Mouse (Mus musculus): ENCODE measurements at regions not wholly inside any gene's neighbourhood (a gene's known extent, or its start where the extent isn't known, plus 50 kb on each side); places are given as distances from the start of the nearest gene placed in this dataset.

GRCm38 (mm10) chr3:130883319-130883718, 153.1 kb upstream of the Rpl34 start:
- no peak for DNase-seq

DNA sequence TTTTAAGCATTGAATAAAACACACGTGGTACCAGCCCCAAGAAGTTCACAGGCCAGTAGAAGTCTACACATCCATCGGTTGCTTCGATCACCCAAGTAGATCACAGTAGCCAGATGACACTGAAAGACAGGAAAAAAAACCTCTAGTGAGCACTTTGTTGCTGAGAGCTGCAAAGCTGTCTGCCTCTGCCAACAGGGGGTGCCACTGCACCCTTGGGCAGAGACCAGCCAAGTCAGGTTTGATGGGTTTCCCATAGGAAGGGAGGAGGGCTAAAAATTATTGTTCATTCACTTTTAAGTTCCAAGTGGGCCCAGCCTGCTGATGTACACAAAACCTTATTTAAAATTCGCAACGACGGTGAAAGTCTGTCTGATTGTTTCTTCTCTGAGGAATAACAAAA, 150.3 kb upstream of the Rpl34 start:
- DNase-seq: no peak

GRCm38 (mm10) chr3:130879463-130879862, 149.3 kb upstream of the Rpl34 start:
- DNase-seq: no peak

GRCm38 (mm10) chr3:130878834-130879233, 148.6 kb upstream of the Rpl34 start:
- no peak for DNase-seq

DNA sequence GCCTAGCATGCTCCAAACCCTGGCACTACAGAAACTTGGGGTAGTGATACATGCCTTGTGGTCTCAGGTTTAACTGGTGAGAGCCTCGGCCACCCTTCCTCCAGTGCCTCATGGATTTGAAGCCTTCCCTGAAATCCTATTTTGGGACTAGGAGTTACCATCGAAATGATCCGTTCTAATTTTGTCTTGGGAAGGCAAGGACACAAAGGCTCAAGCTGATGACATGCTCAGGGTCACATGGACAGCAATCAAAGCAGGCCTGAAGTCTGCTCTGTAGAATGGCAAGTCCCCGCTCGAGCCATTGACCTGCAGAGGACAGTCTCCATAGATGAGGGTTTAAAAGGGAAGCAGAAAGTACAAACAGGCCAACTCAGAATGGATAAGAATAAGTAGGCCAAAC, 147.8 kb upstream of the Rpl34 start:
- no peak for DNase-seq

GRCm38 (mm10) chr3:130873745-130874144, 143.5 kb upstream of the Rpl34 start:
- no peak for DNase-seq

DNA sequence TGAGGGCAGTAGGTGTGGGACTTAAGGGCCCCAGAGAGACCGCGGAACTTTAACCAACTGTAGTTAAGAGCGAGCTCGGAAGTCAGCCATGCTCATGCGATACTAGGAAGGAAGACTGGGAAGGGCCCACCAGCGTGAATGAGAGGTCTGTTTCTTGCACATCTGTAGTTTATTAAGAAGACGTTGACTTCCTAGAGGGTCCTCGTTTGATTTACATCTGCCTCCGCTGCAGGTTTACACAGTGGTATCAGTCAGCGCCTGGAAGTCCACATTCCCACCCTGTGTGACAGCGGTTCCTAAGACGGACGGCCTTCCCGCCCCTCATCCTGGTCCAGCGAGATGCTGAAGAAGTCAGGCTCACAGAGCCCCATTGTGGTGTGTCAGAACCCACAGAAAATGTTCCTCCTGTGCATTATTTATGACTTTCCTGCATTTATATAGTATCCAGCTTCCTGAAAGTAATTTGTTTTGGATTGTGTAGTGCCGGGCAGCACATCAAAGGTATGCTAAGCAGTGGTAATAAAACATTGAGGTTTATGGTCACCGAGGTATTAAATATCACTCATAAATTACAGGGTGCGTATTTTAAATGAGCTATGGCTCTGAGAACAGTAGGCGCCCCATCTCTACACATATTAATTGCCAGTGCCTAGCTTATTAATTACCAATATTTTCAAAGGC, 136.9 kb upstream of the Rpl34 start:
- DNase-seq: no peak

GRCm38 (mm10) chr3:130864783-130865182, 134.6 kb upstream of the Rpl34 start:
- no peak for DNase-seq

GRCm38 (mm10) chr3:130863376-130863775, 133.2 kb upstream of the Rpl34 start:
- no peak for DNase-seq

DNA sequence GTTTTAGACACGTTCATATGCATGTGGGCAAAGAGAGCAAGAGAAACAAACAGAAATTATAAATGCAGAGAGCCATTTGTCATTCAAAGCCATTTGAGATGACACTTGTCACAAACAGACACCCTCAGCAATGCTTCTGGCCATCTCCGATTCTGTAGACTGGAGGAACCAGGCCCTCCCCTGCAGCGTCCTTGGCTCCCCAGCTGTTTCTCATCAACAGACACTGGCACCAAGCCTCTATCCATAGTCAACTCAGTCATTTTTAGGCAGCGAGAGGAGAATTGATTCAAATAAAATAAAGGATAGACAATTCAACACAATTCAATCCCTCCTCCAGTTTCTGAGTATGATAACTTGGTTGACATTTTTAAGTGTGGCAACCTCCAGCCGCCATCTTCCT, 130.1 kb upstream of the Rpl34 start:
- DNase-seq: no peak

DNA sequence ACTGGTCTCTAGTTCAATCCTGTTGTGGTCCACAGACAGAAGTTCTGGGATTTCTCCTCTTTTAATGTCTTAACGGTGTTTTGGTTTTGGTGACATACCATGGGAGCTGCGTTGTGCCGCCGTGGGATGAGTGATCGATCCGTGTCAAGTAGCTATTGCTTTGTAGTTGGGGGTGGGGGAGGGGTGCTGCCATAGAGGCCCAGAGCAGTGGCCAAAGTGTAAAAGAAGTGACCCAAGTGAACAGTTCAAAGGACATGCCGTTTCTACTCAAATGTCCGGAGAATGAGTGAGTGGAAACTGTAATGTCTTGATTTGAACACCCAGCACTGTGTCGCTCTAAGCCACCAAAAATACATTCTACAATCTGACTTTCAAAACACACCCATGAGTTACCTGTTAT, 123.7 kb upstream of the Rpl34 start:
- no peak for DNase-seq

DNA sequence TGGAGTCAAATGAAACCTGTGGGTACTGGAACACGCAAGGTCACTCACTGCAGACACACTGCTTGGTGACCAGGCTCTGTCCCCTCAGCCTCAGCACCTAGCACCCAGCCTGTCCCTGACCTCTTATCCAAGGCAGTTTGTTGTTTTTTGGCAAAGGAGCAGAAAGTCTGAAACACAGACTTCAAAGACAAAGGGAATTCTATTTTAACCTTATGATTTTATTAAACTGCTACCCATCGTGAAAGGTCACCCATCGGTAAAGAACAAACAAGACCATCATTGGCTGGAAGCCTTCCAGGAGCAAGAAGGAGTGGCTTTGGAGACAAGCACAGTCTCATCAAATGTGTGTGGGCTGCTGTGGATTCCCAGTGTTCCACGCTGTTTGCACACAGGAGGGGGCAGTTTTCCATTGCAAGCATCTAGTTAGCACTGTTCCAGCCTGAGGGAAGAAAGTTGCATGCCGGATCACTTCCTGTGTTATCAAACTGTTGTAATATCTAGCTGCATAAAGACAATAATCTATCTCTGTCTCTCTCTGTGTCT, 120.6 kb upstream of the Rpl34 start:
- DNase-seq: no peak

DNA sequence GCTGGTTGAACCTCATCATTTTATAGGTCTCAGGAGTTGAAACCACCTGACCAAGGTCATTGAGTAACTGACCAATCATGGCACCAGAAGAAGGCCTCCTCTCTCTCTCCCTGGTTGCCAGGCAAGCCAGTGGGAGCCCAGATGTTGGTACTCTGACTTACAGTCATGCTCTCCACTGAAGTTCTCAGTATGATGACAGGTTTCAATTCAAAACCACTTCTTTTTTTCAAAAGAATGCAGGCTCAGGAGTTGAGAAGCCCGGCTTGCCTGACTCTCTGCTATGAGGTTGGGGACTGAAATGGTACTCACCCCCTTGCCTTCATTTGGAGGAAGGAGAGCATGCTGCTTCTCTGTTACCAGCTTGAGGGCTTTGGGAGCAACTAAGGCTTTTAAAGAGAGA, 111.6 kb upstream of the Rpl34 start:
- no peak for DNase-seq

DNA sequence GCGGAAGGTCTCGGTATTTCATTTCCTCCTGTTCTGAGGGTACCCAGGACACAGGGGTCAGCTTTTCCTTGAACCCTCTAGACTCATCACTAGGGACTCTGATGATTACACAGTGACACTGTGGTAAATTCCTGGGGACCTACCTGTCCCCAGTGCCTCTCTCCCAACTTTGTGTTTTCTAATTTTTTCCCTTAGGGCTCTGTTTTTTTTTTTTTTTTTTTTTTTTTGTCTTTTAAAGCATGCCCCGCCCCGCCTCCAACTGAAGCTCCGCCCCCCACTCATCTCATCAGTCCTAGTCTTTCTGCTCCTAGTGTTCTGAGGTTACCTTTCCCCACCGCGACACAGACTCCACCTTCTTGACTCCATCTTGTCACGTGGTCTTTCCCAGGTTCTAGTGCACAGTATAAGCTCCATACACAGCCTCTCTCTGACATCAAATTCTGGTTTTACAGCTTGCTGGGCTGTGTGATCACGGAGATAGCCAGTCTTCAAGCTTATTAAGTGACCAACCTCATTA, 109.8 kb upstream of the Rpl34 start:
- no peak for DNase-seq

DNA sequence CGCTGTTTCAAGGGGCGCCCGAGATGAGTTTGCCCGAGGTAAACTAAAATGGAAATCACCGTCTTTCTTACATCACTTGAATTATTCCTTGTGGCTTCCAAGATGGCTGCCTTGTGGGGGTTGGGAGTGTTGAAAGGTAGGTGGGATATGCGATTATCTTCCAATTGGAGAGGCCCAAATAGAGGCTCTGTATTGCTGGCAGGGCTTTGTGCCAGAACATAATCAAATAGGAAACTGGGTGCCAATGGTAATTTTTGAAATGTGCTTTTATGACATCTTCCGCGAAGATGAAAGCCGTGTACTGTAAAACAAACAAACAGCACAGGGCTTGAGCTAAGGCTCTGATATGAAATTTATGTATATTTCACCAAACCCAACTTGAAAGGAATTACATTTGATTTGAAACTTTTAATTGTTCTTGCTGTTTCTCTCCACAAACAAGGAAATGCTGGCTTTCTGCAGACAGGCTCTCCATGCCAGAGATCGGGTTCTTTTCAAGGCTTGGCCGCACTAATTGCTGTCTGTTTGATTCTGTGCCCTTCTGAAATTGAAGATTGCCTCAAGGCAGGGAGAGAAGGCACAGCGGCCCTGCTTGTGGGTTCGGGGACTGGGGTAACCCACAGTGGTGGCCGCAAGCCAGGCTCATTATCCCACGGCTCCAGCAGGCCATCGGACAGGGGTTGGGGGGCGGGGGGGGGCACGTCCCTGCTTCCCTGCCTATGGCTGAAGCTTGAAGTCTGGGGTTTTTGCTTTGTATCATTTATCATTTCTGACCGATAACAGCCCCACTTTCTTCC, 108.6 kb upstream of the Rpl34 start:
- no peak for DNase-seq

GRCm38 (mm10) chr3:130833722-130834121, 103.5 kb upstream of the Rpl34 start:
- DNase-seq: no peak

DNA sequence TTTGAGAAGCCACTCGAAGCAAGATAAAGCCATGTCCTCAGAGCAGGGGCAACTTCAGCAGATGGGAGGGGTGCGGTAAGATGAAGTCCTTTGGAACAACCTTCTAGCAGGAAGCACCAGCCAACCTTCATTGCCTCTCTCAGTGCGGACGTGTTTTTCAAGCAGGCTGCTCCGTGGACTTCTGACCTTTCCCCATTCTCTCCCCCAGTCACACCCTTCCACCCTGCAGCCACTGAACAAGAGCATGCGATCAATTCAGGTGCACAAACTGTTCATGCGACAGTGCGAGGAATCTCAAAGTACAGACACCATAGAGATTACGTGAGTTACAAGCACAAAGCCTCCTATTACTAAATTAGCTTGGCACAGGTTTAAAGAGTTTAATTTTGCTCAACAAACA, 102.9 kb upstream of the Rpl34 start:
- no peak for DNase-seq

GRCm38 (mm10) chr3:130831788-130832187, 101.6 kb upstream of the Rpl34 start:
- no peak for DNase-seq

- no peak for DNase-seq
These were observed 98.1 kb upstream of the Rpl34 start for GRCm38 (mm10) chr3:130828346-130828745.

GRCm38 (mm10) chr3:130827934-130828333, 97.7 kb upstream of the Rpl34 start:
- DNase-seq: no peak

DNA sequence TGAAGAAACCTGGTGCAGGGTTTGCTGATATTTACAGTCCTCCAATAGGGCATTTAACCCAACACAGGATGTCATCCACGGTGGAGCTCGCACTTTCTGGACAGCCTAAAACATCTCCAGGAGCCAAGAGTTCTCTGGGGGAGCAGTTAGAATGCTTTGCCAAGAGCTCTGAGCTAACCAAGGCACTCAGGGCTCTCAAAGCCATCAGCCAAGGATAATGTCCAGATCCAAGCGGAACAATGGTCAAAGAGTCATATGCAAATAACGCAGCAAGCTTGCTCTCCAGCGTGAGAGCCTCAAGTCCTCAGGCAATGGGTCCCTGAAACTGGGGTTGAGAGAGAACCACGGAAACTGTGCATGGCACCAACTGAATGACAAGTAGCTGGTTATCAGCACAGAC, 96.8 kb upstream of the Rpl34 start:
- no peak for DNase-seq

- no peak for DNase-seq
These were observed 89.6 kb upstream of the Rpl34 start for GRCm38 (mm10) chr3:130819837-130820098.

DNA sequence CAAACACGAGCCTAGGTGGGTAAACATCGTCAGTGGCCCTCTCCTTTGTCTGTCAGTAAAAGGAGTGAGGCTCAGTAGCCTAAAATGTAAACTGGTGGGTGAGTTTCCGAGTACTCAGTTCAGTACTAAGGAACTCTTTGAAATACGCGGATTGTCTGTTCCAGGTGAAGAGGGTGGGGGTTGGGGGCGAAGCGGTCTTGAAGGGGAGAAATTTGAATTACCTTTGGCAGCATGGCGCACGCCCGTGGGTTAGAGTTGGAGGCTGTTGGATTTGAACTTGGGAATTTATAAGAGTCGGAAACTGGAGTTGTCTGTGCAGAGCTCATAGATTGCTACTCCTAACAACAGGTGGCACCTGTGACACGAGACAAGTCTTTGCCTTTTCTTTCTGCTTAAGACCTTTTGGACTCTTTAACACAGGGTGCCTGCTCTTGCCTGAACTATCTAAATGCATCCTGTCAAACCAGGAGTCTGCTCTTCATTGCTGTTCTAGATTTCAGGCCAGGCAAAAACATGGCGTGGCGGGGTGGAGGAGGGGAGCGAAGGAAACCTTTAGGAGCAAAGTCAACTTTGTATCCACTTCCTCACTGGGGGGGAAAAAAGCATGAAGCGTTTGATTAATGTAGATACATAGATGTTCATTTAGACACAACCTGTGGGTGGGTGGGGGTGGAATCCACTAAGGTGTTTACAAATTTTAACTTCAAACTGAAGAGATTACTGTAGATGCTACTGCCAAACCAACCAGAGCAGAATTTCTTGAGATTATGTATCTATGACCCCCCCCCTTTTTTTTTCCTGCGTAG, 89.0 kb upstream of the Rpl34 start:
- DNase-seq: no peak
